Mouse (Mus musculus) Patski (cell line): ENCODE measurements around the gene Gramd1c. TPM values are rescaled to one million over a fixed set of nuclear protein-coding genes. Genes with fewer than 3 reads are reported as not detected.

Experiments
- ATAC-seq: fragments of 100-300 bp; one replicate; pipeline ENCODE4 v1.8.0; 2021
- CTCF ChIA-PET: fragments of 350-600 bp; sonication (Branson Sonifier 250); formaldehyde crosslinking; loops from one replicate; lab custom pipeline; 2022; ENCODE audit warnings: inconsistent platforms; lab: Charles Lee
- POLR2A ChIA-PET: fragments of 350-600 bp; sonication (Branson Sonifier 250); formaldehyde crosslinking; loops from one replicate; lab custom pipeline; 2022; ENCODE audit warnings: antibody characterized with exemption, inconsistent platforms; lab: Charles Lee
- DNase-seq: peaks from one replicate; pipeline ENCODE4 v3.0.0-alpha.2; 2011; ENCODE audit warnings: low read depth, low spot score
- H3K27me3 ChIP-seq: fragments of 371-371 bp; one replicate; pipeline ENCODE4 v1.5.1; 2021
- CTCF ChIP-seq: fragments of 100-300 bp; IDR thresholded peaks from one replicate; pipeline ENCODE4 v1.5.1; 2021
- in situ Hi-C: fragments of 300-500 bp; cut with MboI; formaldehyde crosslinking; loops from 3 replicates; pipeline ENCODE4 v1.11.1; 2018; ENCODE audit warnings: low pct_unique_long_range_greater_than_20kb, mixed read lengths
- polyA plus RNA-seq: library from polyadenylated mRNA; unstranded; gene quantifications from one replicate; pipeline ENCODE4 v1.2.3, GENCODE M21; 2021

The Gramd1c gene
- polyA plus RNA-seq, 1 experiment from 2014 or later, result 2.7 TPM

- CTCF ChIA-PET, result no interaction called here
- in situ Hi-C loops, result no loop called here
- no peak for TF ChIP-seq CTCF
- ATAC-seq (no peak), DNase-seq (no peak)
- POLR2A ChIA-PET, result no interaction called here
- H3K27me3 ChIP-seq, result peaks cover 3% of the 10 kb centered on the region
Measured at GRCm38 (mm10) chr16:44026210-44026609, 36.9 kb downstream of the Gramd1c start.

- TF ChIP-seq CTCF, result no peak
- in situ Hi-C loops, result no loop called here
- CTCF ChIA-PET, result interaction anchor here (2.1 kb wide), 1 partner anchor 40 kb away, joined by 4 read pairs; no protein-coding TSS in a partner anchor
- H3K27me3 ChIP-seq, result peaks cover 10% of the 10 kb centered on the region
- POLR2A ChIA-PET, result no interaction called here
- DNase-seq, result no peak
- ATAC-seq, result no peak
Measured at GRCm38 (mm10) chr16:44018986-44019548, 44.1 kb downstream of the Gramd1c start.

GRCm38 (mm10) chr16:44018372-44018771, 44.8 kb downstream of the Gramd1c start:
- DNase-seq (no peak), ATAC-seq (no peak)
- H3K27me3 ChIP-seq, result peaks cover 10% of the 10 kb centered on the region
- CTCF ChIA-PET, result interaction anchor here (1.2 to 2.1 kb wide), 2 partner anchors 10 to 41 kb away, joined by 3 to 4 read pairs; no protein-coding TSS in a partner anchor
- POLR2A ChIA-PET, result no interaction called here
- in situ Hi-C loops, result no loop called here
- TF ChIP-seq CTCF, result no peak

- no peak for DNase-seq
- no peak for TF ChIP-seq CTCF
- ATAC-seq, result no peak
- H3K27me3 ChIP-seq, result peaks cover 10% of the 10 kb centered on the region
- ChIA-PET CTCF (interaction anchor here (1.2 to 2.1 kb wide), 2 partner anchors 9 to 41 kb away, joined by 3 to 4 read pairs; no protein-coding TSS in a partner anchor), POLR2A (interaction anchor here (0.6 kb wide), 1 partner anchor 514 kb away, joined by 4 read pairs; no protein-coding TSS in a partner anchor)
- in situ Hi-C loops, result no loop called here
Measured at GRCm38 (mm10) chr16:44017707-44018106, 45.4 kb downstream of the Gramd1c start.

GRCm38 (mm10) chr16:44016164-44016563, 47.0 kb downstream of the Gramd1c start:
- ATAC-seq (peak; percentile 51), DNase-seq (no peak)
- no peak for TF ChIP-seq CTCF
- in situ Hi-C loops, result no loop called here
- POLR2A ChIA-PET, result no interaction called here
- peaks cover 7% of the 10 kb centered on the region for H3K27me3 ChIP-seq
- CTCF ChIA-PET, result interaction anchor here (1.3 kb wide), 1 partner anchor 14 kb away, joined by 3 read pairs; no protein-coding TSS in a partner anchor

- ChIA-PET POLR2A (no interaction called here), CTCF (interaction anchor here (1.2 to 1.3 kb wide), 2 partner anchors 14 to 24 kb away, joined by 3 read pairs; no protein-coding TSS in a partner anchor)
- H3K27me3 ChIP-seq, result peaks cover 6% of the 10 kb centered on the region
- TF ChIP-seq CTCF, result no peak
- in situ Hi-C loops, result no loop called here
- DNase-seq (no peak), ATAC-seq (no peak)
Measured at GRCm38 (mm10) chr16:44015416-44016158, 47.6 kb downstream of the Gramd1c start.

GRCm38 (mm10) chr16:44011010-44011409, 52.1 kb downstream of the Gramd1c start:
- ATAC-seq, result no peak
- in situ Hi-C loops, result no loop called here
- POLR2A ChIA-PET, result interaction anchor here (0.6 kb wide), 1 partner anchor 185 kb away, joined by 3 read pairs; no protein-coding TSS in a partner anchor
- H3K27me3 ChIP-seq, result no peaks in the 10 kb centered on the region
- DNase-seq, result no peak
- CTCF ChIA-PET, result interaction anchor here (1.0 to 1.6 kb wide), 2 partner anchors 24 to 48 kb away, joined by 3 read pairs; no protein-coding TSS in a partner anchor
- no peak for TF ChIP-seq CTCF

- CTCF ChIA-PET, result no interaction called here
- POLR2A ChIA-PET, result no interaction called here
- H3K27me3 ChIP-seq, result no peaks in the 10 kb centered on the region
- no peak for ATAC-seq
- in situ Hi-C loops, result no loop called here
- DNase-seq, result peak; percentile 7
- TF ChIP-seq CTCF, result peak; percentile 54
Measured at GRCm38 (mm10) chr16:44002086-44002485, 61.1 kb downstream of the Gramd1c start.

GRCm38 (mm10) chr16:43999541-43999940, 63.6 kb downstream of the Gramd1c start:
- no peak for TF ChIP-seq CTCF
- ATAC-seq, result no peak
- POLR2A ChIA-PET, result interaction anchor here (0.8 kb wide), 1 partner anchor 21 kb away, joined by 3 read pairs; no protein-coding TSS in a partner anchor
- CTCF ChIA-PET, result interaction anchor here (0.6 kb wide), 1 partner anchor 136 kb away, joined by 4 read pairs; no protein-coding TSS in a partner anchor
- no peak for DNase-seq
- in situ Hi-C loops, result no loop called here
- no peaks in the 10 kb centered on the region for H3K27me3 ChIP-seq

GRCm38 (mm10) chr16:43999111-43999510, 64.0 kb downstream of the Gramd1c start:
- in situ Hi-C loops, result no loop called here
- no peak for ATAC-seq
- H3K27me3 ChIP-seq, result no peaks in the 10 kb centered on the region
- TF ChIP-seq CTCF, result no peak
- POLR2A ChIA-PET, result no interaction called here
- DNase-seq, result no peak
- CTCF ChIA-PET, result no interaction called here
